Mouse (Mus musculus): ENCODE data around the gene Nr5a2.

Gene Nr5a2

GRCm38 (mm10) chr1:136948511-136949275, 11.6 kb downstream of the Nr5a2 start:
- no peak for DNase-seq (ENCODE audit: low spot score)

DNA sequence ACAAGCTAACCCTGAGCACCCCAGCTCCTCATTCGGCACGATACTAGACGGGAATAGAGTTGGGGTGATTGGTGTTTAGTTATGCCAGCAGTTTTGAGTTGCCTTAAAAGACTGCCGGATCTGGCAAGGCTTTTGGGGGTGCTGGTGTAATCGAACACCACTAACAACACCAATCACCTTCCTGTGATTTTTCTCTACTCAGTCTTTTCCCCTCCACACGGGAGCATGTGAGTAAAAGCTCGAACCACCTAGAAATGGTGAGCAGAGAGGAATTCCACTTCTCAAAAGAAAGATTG, 12.2 kb downstream of the Nr5a2 start:
- DNase-seq (ENCODE audit: low spot score): no peak

DNA sequence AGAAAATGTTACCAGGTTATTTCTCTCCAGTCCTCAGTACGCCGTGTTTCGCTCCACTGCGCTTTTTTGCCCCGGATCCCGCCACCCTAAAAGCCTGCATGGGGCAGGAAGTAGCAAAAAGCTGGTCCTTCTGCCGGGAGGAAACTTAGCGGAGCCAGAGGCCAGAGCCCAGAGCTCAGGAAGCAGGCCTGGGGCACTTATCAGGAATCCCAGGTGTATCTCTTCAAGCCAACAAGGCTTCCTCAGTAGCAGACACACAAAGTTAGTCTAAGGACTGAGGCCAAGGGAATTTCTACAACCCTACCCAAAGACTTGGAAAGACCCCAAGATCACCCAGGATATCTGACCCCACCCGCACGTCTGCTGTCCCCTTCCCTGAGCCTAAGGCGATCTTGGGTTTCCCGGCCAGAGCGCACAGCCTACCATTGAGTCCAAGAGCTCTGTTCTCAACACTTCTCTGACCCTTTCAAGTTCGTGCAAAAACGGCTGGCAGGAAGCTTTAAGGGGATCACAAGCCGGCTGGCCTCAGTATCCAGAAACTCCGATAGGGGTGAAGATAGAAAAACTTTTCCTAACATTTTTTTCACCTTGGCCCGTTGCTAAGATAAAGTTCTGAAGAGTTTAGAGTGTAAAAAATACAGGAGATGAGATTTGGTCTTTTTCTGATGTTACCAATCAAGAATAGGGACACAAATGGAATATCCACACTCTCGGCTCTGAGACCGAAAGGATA, 12.7 kb downstream of the Nr5a2 start:
- DNase-seq (ENCODE audit: low spot score): no peak

DNA sequence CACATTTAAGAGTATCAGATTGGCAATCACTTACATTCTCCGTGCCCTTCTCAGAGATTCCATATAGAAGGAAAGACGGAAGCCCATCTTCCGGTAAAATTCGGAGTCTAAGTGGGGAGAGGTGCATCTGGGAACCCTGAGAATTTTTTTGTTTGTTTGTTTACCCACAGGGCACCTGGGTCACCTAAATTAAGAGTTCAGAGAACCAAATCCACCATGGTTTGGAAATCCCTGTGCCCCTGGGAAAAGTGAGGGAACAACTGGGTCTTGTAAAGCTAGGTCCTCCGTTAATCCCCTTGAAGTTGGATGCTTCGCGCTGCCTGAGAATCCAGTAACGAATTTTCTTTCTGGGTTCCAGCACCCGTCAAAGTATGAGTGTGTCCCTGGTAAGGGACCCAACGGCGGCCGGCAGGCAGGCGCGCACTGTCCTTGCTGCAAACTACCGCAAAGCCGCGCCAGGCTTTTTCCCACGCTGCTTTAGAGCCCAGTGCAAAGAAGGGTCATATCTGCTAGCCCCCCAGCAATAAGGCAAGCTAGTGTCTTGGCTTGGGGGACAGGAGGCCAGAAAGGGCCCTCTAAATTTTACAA, 13.3 kb downstream of the Nr5a2 start:
- DNase-seq (ENCODE audit: low spot score): no peak

DNA sequence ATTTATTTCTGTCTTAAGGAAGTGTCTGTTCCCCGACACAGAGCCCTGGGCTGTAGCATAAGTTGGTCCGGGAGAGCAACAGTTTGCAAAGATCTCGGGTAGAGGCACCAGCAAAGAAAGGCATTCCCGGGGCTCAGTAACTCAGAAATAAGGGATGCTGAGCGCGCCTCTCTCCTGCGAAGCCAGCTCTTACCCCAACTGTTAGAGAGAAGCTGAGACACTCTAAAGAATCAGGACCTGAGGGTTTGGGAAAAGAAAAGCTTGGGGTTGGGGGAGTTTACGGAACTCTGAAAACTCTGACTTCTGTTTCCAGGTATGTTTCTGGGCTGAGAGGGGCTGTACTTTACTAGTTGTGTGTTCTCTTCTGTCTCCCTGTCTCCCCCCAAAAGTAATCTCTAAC, 13.8 kb downstream of the Nr5a2 start:
- no peak for DNase-seq (ENCODE audit: low spot score)

- DNase-seq (ENCODE audit: low spot score): no peak
Observed at GRCm38 (mm10) chr1:136945876-136946275, 14.4 kb downstream of the Nr5a2 start.

GRCm38 (mm10) chr1:136945426-136945825, 14.8 kb downstream of the Nr5a2 start:
- DNase-seq (ENCODE audit: low spot score): no peak

- no peak for DNase-seq (ENCODE audit: low spot score)
Observed at GRCm38 (mm10) chr1:136940603-136941002, 19.6 kb downstream of the Nr5a2 start.

- no peak for DNase-seq (ENCODE audit: low spot score)
Observed at GRCm38 (mm10) chr1:136939220-136939619, 21.0 kb downstream of the Nr5a2 start.

- DNase-seq (ENCODE audit: low spot score): no peak
Observed at GRCm38 (mm10) chr1:136935960-136936324, 24.3 kb downstream of the Nr5a2 start.

DNA sequence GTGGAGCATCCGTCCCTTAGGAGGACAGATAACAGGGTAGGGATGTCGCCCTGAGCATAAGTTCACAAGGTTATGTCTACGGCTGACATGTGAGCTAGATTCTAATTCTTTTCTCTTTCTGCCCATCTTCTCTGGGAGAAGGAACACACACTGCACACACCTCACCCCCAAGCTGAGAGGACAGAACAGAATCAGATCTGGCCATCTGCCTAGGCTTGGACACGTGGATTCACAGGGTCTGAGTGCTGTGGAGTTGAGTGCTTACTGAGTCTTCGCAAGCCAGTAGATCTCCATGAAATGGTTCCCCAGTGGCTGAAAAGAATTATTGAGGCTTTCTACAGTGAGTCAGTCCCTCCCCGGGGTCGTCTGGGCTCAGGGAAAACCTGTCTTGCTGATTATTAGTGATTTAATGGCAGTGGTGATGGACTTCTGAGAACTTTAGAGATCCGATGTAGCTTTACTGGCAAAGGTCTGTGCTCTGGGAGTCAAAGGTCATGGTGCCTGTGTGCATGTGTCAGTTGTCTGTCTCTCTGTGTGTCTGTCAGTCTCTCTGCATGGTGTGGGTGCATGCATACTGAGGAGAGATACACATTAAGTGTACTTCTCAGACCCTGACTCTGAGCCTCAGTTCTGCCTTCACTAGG, 24.8 kb downstream of the Nr5a2 start:
- no peak for DNase-seq (ENCODE audit: low spot score)

- no peak for DNase-seq (ENCODE audit: low spot score)
Observed at GRCm38 (mm10) chr1:136934051-136934450, 26.2 kb downstream of the Nr5a2 start.

- no peak for DNase-seq (ENCODE audit: low spot score)
Observed at GRCm38 (mm10) chr1:136931026-136931425, 29.2 kb downstream of the Nr5a2 start.

- no peak for DNase-seq (ENCODE audit: low spot score)
Observed at GRCm38 (mm10) chr1:136929743-136930142, 30.5 kb downstream of the Nr5a2 start.

DNA sequence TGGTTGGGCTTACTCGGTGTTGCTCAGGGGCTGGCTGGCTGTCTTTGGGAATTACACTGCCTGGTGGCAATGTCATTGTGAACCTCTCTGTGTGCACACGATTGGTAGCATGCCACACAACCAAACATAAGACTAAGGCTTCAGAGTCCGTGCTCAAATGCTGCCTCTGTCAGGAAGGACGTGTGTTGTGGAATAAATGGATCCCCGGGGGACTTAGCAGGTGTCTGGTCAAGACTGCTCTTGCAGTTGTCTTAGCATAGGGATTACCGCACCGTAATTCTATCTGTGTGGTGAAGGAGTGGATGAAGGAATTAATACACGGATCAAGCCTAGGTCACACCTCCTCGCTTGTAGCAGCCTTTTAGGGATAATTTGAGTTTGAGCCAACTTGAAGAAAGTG, 32.8 kb downstream of the Nr5a2 start:
- DNase-seq (ENCODE audit: low spot score): no peak

- no peak for DNase-seq (ENCODE audit: low spot score)
Observed at GRCm38 (mm10) chr1:136926026-136926425, 34.2 kb downstream of the Nr5a2 start.

GRCm38 (mm10) chr1:136920089-136920488, 40.2 kb downstream of the Nr5a2 start:
- no peak for DNase-seq (ENCODE audit: low spot score)

GRCm38 (mm10) chr1:136918791-136919190, 41.5 kb downstream of the Nr5a2 start:
- DNase-seq (ENCODE audit: low spot score): no peak

GRCm38 (mm10) chr1:136915438-136915837, 44.8 kb downstream of the Nr5a2 start:
- no peak for DNase-seq (ENCODE audit: low spot score)

GRCm38 (mm10) chr1:136911996-136912395, 48.3 kb downstream of the Nr5a2 start:
- DNase-seq (ENCODE audit: low spot score): no peak

DNA sequence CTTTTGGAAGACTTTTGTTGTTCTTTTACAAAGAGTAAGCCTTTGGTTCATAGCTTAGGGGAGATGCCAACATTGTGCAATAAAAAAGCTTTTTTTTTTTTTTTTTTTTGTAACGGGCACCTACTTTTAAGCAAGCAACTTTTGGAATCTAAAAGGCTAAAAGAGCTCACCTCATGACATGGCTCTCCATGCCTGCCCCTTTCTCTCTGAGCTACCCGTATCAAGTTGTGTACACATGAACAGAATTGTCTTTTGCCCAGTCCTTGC, 48.7 kb downstream of the Nr5a2 start:
- DNase-seq (ENCODE audit: low spot score): no peak

DNA sequence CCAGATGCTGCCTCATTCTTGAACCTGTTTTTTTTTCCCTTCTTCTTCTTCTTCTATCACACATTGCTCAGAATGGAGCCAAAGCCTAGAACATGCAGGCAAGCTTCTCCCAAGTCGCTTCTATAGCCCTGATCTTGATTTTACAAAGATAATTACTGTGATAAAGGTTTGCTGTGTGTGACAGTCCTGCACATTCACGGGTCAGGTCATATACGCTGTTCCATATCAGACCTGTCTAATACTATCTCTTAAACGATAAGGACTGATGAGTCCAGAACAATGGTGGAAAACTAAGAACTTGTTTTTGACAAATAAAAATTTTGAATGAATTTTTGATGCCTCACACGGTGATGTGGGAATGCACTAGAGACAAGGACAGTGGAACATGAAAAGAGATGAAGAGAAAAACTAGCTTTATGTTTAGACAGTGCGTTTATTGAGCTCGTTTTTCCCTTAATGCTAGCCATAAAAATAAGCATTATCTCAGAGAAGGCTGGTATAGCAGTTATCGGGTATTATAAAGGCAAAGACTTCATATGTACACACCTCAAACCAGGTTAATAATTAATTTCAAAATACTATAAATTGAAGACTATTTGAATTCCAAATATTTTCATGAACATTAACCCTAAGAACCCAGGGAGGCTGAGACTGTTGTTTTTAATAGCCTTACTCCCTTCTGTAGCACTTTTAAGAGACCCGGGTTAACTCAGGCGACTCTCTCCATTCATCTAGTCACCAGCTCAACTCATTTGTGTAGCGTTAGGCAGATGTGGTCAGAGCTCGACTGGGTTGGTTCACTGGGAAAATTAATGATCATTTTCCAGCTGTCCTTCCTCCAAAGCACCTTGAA, 49.3 kb downstream of the Nr5a2 start:
- DNase-seq (ENCODE audit: low spot score): no peak

Data from T-cell, adult 2 months (primary cell).